Mouse (Mus musculus): ENCODE results near the gene Sept5. TPM values are rescaled to one million over a fixed set of nuclear protein-coding genes. Genes with fewer than 3 reads are reported as not detected.

The Sept5 gene
- total RNA-seq, 2 experiments from 2014 or later = 5.5 to 5.8 TPM

- no peak for DNase-seq
These were observed 18.0 kb downstream of the Sept5 start for GRCm38 (mm10) chr16:18611752-18612151.

- no peak for DNase-seq
These were observed 20.7 kb downstream of the Sept5 start for GRCm38 (mm10) chr16:18609099-18609498.

GRCm38 (mm10) chr16:18608226-18608625 is 21.5 kb downstream of the Sept5 start:
- DNase-seq = peak; percentile 43

GRCm38 (mm10) chr16:18605705-18606104 is 24.0 kb downstream of the Sept5 start:
- DNase-seq = no peak

- DNase-seq = peak; percentile 86
These were observed 25.5 kb downstream of the Sept5 start for GRCm38 (mm10) chr16:18604267-18604701.

- DNase-seq = peak; percentile 56
These were observed 28.3 kb downstream of the Sept5 start for GRCm38 (mm10) chr16:18601447-18601846.

GRCm38 (mm10) chr16:18598006-18598405 is 31.7 kb downstream of the Sept5 start:
- no peak for DNase-seq

- DNase-seq = no peak
These were observed 33.5 kb downstream of the Sept5 start for GRCm38 (mm10) chr16:18596255-18596654.

- DNase-seq = no peak
These were observed 35.8 kb downstream of the Sept5 start for GRCm38 (mm10) chr16:18593930-18594329.

GRCm38 (mm10) chr16:18591047-18592018 is 38.4 kb downstream of the Sept5 start:
- DNase-seq = no peak

GRCm38 (mm10) chr16:18589804-18590790 is 39.7 kb downstream of the Sept5 start, which contains the start of gene Tbx1:
Gene Tbx1 (minus strand): TSS chr16:18590671.
- no peak for DNase-seq

GRCm38 (mm10) chr16:18589080-18589621 is 40.6 kb downstream of the Sept5 start:
- DNase-seq = no peak

GRCm38 (mm10) chr16:18588738-18589055 is 41.1 kb downstream of the Sept5 start:
- no peak for DNase-seq

- DNase-seq = no peak
These were observed 41.7 kb downstream of the Sept5 start for GRCm38 (mm10) chr16:18587847-18588737.

- DNase-seq = no peak
These were observed 42.7 kb downstream of the Sept5 start for GRCm38 (mm10) chr16:18586906-18587546.

GRCm38 (mm10) chr16:18586076-18586905 is 43.5 kb downstream of the Sept5 start:
- DNase-seq = no peak

GRCm38 (mm10) chr16:18585676-18586075 is 44.1 kb downstream of the Sept5 start:
- no peak for DNase-seq

- DNase-seq = no peak
These were observed 44.7 kb downstream of the Sept5 start for GRCm38 (mm10) chr16:18584901-18585510.

GRCm38 (mm10) chr16:18583673-18584357 is 45.9 kb downstream of the Sept5 start:
- DNase-seq = no peak
